Comparison of ENCODE assay signal across 7 mouse cellular contexts in the genomic region with DNA sequence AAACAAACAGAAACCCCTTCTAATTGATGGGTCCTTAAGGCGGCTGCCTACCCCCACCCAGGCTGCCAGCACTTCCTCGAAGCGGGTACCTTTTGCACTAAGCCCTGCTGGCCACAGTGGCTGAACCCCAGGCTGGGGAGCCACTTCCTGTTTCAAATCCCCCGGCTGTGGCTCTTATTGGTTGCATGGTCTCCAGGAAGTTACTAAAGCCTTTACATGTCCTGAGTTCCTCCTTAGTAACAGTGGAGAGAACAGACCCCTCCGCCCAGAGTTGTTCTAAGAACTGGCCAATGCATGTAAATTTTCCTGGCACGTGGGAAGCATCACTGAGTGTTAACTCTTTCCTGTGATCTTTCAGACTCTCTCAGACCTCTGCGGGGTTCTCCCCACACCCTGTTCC. TPM values are rescaled to one million over a fixed set of nuclear protein-coding genes. Genes with fewer than 3 reads are reported as not detected.
DNase-seq lines count a peak whose midpoint lies in the region; ATAC-seq lines count a peak whose summit lies in the region.

No protein-coding gene starts in this region.

- peak; percentile 75 for DNase-seq in T-cell, adult 2 months (ENCODE audit: low spot score)
- no peak for DNase-seq in adrenal gland, adult 8-10 months
- no peak for DNase-seq in cerebellum, postnatal 10 days

- H3K4me1 ChIP-seq in heart, embryonic 15.5 days (replicated peaks): peaks cover 48% of the 10 kb centered on the region
- H3K4me1 ChIP-seq in liver, embryonic 12.5 days: peaks cover 70% of the 10 kb centered on the region
- peaks cover 46% of the 10 kb centered on the region for H3K4me1 ChIP-seq in neural tube, embryonic 12.5 days

- peak overlapping the region; percentile 0; the same call in 1 of the 2 replicates for H3K9ac ChIP-seq in heart, embryonic 15.5 days
- H3K9ac ChIP-seq in liver, embryonic 12.5 days: peak overlapping the region; percentile 62
- H3K9ac ChIP-seq in neural tube, embryonic 12.5 days: peak overlapping the region; percentile 26; the same call in 1 of the 2 replicates

- H3K4me3 ChIP-seq in heart, embryonic 15.5 days: peak overlapping the region; percentile 42
- peak overlapping the region; percentile 52 for H3K4me3 ChIP-seq in liver, embryonic 12.5 days
- peak overlapping the region; percentile 31; the same call in 1 of the 2 replicates for H3K4me3 ChIP-seq in neural tube, embryonic 12.5 days

- peaks cover 67% of the 10 kb centered on the region for H3K36me3 ChIP-seq in heart, embryonic 15.5 days
- peaks cover 94% of the 10 kb centered on the region for H3K36me3 ChIP-seq in liver, embryonic 12.5 days
- H3K36me3 ChIP-seq in neural tube, embryonic 12.5 days: peaks cover 78% of the 10 kb centered on the region

- H3K9me3 ChIP-seq in heart, embryonic 15.5 days (replicated peaks): no peaks in the 10 kb centered on the region
- H3K9me3 ChIP-seq in liver, embryonic 12.5 days (replicated peaks): no peaks in the 10 kb centered on the region
- H3K9me3 ChIP-seq in neural tube, embryonic 12.5 days: no peaks in the 10 kb centered on the region

- WGBS in heart, embryonic 15.5 days: 42% methylated on average over 7 of the region's 7 CpGs
- WGBS in liver, embryonic 12.5 days (ENCODE audit: insufficient replicate concordance): 35% methylated on average over 7 of the region's 7 CpGs
- WGBS in neural tube, embryonic 12.5 days: 49% methylated on average over 7 of the region's 7 CpGs

- H3K27me3 ChIP-seq in heart, embryonic 15.5 days: no peaks in the 10 kb centered on the region
- no peaks in the 10 kb centered on the region for H3K27me3 ChIP-seq in liver, embryonic 12.5 days (replicated peaks)
- H3K27me3 ChIP-seq in neural tube, embryonic 12.5 days (replicated peaks): no peaks in the 10 kb centered on the region

- H3K27ac ChIP-seq in heart, embryonic 15.5 days: peak overlapping the region; percentile 55
- H3K27ac ChIP-seq in liver, embryonic 12.5 days: peak overlapping the region; percentile 75
- no peak overlapping the region for H3K27ac ChIP-seq in neural tube, embryonic 12.5 days

- H3K4me2 ChIP-seq in heart, embryonic 15.5 days: peak overlapping the region; percentile 60
- peak overlapping the region; percentile 75 for H3K4me2 ChIP-seq in liver, embryonic 12.5 days
- H3K4me2 ChIP-seq in neural tube, embryonic 12.5 days (replicated peaks): peak overlapping the region; percentile 59

- ATAC-seq in CD4-positive, CD25-positive, alpha-beta regulatory T cell, adult 4 months: peak; percentile 75
- ATAC-seq in heart, embryonic 15.5 days (replicated peaks; ENCODE audit: insufficient number of reproducible peaks, insufficient read depth, low FRiP score, low read depth): peak; percentile 33; the same call in 1 of the 2 replicates
- no peak for ATAC-seq in liver, embryonic 12.5 days
- no peak for ATAC-seq in neural tube, embryonic 12.5 days (ENCODE audit: low FRiP score, low read depth)

RNA-seq across cellular contexts. Expression of gene Setd1b, which starts 9.1 kb away (rescaled TPM):
- 10 to 100 TPM; 17.1 to 20.8 TPM for polyA plus RNA-seq in CD4-positive, CD25-positive, alpha-beta regulatory T cell, adult 4 months (2017; shearing (Covaris generic))
- polyA plus RNA-seq in heart, embryonic 15.5 days (2015; fragmentation: Nextera tagmentation; extraction: Ambion mirVana): 6.0 and 6.9 TPM in 2 replicates
- polyA plus RNA-seq in liver, embryonic 12.5 days (2016; fragmentation: Nextera tagmentation; extraction: Ambion mirVana): 6.0 and 6.1 TPM in 2 replicates
- 12.9 and 13.0 TPM in 2 replicates for polyA plus RNA-seq in neural tube, embryonic 12.5 days (2016; fragmentation: Nextera tagmentation; extraction: Ambion mirVana)
- total RNA-seq in adrenal gland, adult 8-10 months (2022): 10 to 100 TPM; 24.2 to 40.1 (median 32.6) TPM

RNA-seq across cellular contexts. Expression of gene Psmd9, which starts 18.1 kb away (rescaled TPM):
- polyA plus RNA-seq in CD4-positive, CD25-positive, alpha-beta regulatory T cell, adult 4 months (2017; shearing (Covaris generic)): 10 to 100 TPM; 36.5 to 41.5 TPM
- polyA plus RNA-seq in heart, embryonic 15.5 days (2015; fragmentation: Nextera tagmentation; extraction: Ambion mirVana): 54.9 and 66.7 TPM in 2 replicates
- polyA plus RNA-seq in liver, embryonic 12.5 days (2016; fragmentation: Nextera tagmentation; extraction: Ambion mirVana): 77.4 and 77.8 TPM in 2 replicates
- polyA plus RNA-seq in neural tube, embryonic 12.5 days (2016; fragmentation: Nextera tagmentation; extraction: Ambion mirVana): 74.1 and 77.7 TPM in 2 replicates
- total RNA-seq in adrenal gland, adult 8-10 months (2022): 10 to 100 TPM; 23.3 to 33.3 (median 28.0) TPM

RNA-seq across cellular contexts. Expression of gene Rhof, which starts 18.6 kb away (rescaled TPM):
- 100 to 1,000 TPM in 1 of 2 experiments, 10 to 100 TPM in 1; 80.6 to 101 TPM for polyA plus RNA-seq in CD4-positive, CD25-positive, alpha-beta regulatory T cell, adult 4 months (2017; shearing (Covaris generic))
- polyA plus RNA-seq in heart, embryonic 15.5 days (2015; fragmentation: Nextera tagmentation; extraction: Ambion mirVana): 1.5 and 3.1 TPM in 2 replicates
- 3.9 and 4.8 TPM in 2 replicates for polyA plus RNA-seq in liver, embryonic 12.5 days (2016; fragmentation: Nextera tagmentation; extraction: Ambion mirVana)
- 2.4 and 2.9 TPM in 2 replicates for polyA plus RNA-seq in neural tube, embryonic 12.5 days (2016; fragmentation: Nextera tagmentation; extraction: Ambion mirVana)
- total RNA-seq in adrenal gland, adult 8-10 months (2022): 1 to 10 TPM; 1.3 to 4.4 (median 3.3) TPM

RNA-seq across cellular contexts. Expression of gene Hpd, which starts 31.4 kb away (rescaled TPM):
- not detected for polyA plus RNA-seq in CD4-positive, CD25-positive, alpha-beta regulatory T cell, adult 4 months (2017; shearing (Covaris generic))
- polyA plus RNA-seq in heart, embryonic 15.5 days (2015; fragmentation: Nextera tagmentation; extraction: Ambion mirVana): 0.37 TPM in 1 of 2 replicates, not detected in the other
- 5.9 and 6.1 TPM in 2 replicates for polyA plus RNA-seq in liver, embryonic 12.5 days (2016; fragmentation: Nextera tagmentation; extraction: Ambion mirVana)
- not detected in 2 replicates for polyA plus RNA-seq in neural tube, embryonic 12.5 days (2016; fragmentation: Nextera tagmentation; extraction: Ambion mirVana)
- total RNA-seq in adrenal gland, adult 8-10 months (2022): 1 to 10 TPM in 3 of 4 experiments, not detected in 1; 1.2 to 1.5 (median 1.3) TPM

Comparison
In these comparisons a context has a peak if more than half of its experiments do, and no peak if none do; other contexts are left out.
1. ATAC-seq: peak in CD4-positive, CD25-positive, alpha-beta regulatory T cell, adult 4 months (single experiment) and heart, embryonic 15.5 days (single experiment); none in liver, embryonic 12.5 days (single experiment) and neural tube, embryonic 12.5 days (single experiment).
2. H3K9ac ChIP-seq: peak in every context shown above with its lines; median percentile 62 in liver, embryonic 12.5 days; 26 in neural tube, embryonic 12.5 days; 0 in heart, embryonic 15.5 days.
3. RNA of gene Rhof, which starts 18.6 kb away (polyA plus RNA-seq): 80.6 to 101 TPM in CD4-positive, CD25-positive, alpha-beta regulatory T cell, adult 4 months; 3.9 to 4.8 TPM in liver, embryonic 12.5 days, 2.4 to 2.9 TPM in neural tube, embryonic 12.5 days and 1.5 to 3.1 TPM in heart, embryonic 15.5 days; every median in the first group is over 10 times any median in the second.
4. Peak in every context shown above with its lines, with median percentiles within 50 percentile points of each other: H3K4me2 ChIP-seq and H3K4me3 ChIP-seq.